Mouse (Mus musculus) neural tube, embryonic 13.5 days (tissue): Measurements from ENCODE around the gene Mapt. TPM values are rescaled to one million over a fixed set of nuclear protein-coding genes. Genes with fewer than 3 reads are reported as not detected.

Experiments used
- ATAC-seq: fragments of 200-750 bp; cut with Nextera tagmentation; 2 replicates; pipeline ENCODE4 v1.8.0; 2017; ENCODE audit warnings: low read depth, mild to moderate bottlenecking, moderate TSS enrichment, moderate library complexity
- H3K27ac ChIP-seq: fragments of 300-500 bp; sonication (generic); replicated peaks from 2 replicates; pipeline ENCODE4 v1.5.1; 2015; ENCODE audit warnings: moderate library complexity, mild to moderate bottlenecking, inconsistent platforms
- H3K27me3 ChIP-seq: fragments of 300-500 bp; sonication (generic); 2 replicates; pipeline ENCODE4 v1.6.1; 2015; ENCODE audit warnings: mild to moderate bottlenecking, inconsistent platforms
- H3K36me3 ChIP-seq: fragments of 300-500 bp; sonication (generic); 2 replicates; pipeline ENCODE4 v1.6.1; 2015; ENCODE audit warnings: mild to moderate bottlenecking, inconsistent platforms
- H3K4me1 ChIP-seq: fragments of 300-500 bp; sonication (generic); replicated peaks from 2 replicates; pipeline ENCODE4 v1.6.1; 2015; ENCODE audit warnings: inconsistent platforms
- H3K4me2 ChIP-seq: fragments of 300-500 bp; sonication (generic); 2 replicates; pipeline ENCODE4 v1.6.1; 2015; ENCODE audit warnings: inconsistent platforms, mild to moderate bottlenecking, moderate library complexity
- H3K4me3 ChIP-seq: fragments of 300-500 bp; sonication (generic); 2 replicates; pipeline ENCODE4 v1.5.1; 2015; ENCODE audit warnings: mild to moderate bottlenecking, inconsistent platforms
- H3K9ac ChIP-seq: fragments of 300-500 bp; sonication (generic); 2 replicates; pipeline ENCODE4 v1.6.1; 2015; ENCODE audit warnings: moderate library complexity, mild to moderate bottlenecking, inconsistent platforms
- H3K9me3 ChIP-seq: fragments of 300-500 bp; sonication (generic); 2 replicates; pipeline ENCODE4 v1.6.1; 2016; ENCODE audit warnings: inconsistent platforms
- WGBS: fragments of 180-500 bp; shearing (Covaris S2); methylation state at CpG from one replicate; pipeline ENCODE4 v1.1.7; 2015; 5-methylcytosine and 5-hydroxymethylcytosine counted together
- polyA plus RNA-seq: library from polyadenylated mRNA; unstranded; fragments of >200 nt; fragmentation: Nextera tagmentation; extraction: Ambion mirVana; gene quantifications from 2 replicates; pipeline ENCODE4 v1.2.1, GENCODE M21; 2015

Gene Mapt
- polyA plus RNA-seq, 1 experiment from 2014 or later = 665 TPM

DNA sequence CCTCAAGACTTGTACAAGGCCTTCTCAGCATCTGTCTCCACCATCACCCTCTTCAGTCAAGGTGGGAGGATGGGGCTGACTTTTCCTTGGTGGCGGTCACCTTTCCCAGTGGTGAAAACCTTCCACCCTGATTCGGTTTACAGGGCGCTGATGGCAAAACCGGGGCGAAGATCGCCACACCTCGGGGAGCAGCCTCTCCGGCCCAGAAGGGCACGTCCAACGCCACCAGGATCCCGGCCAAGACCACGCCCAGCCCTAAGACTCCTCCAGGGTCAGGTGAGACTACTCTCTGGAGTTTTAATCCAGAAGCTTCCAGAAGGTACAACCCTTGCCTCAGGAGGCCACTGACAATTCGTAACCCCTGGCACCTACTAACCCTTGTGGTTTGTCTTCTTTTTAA, 75.3 kb downstream of the Mapt start:
- no peak overlapping the region for H3K27ac ChIP-seq
- 92% methylated on average over 13 of the region's 13 CpGs for WGBS
- H3K4me1 ChIP-seq = no peaks in the 10 kb centered on the region
- H3K9me3 ChIP-seq = no peaks in the 10 kb centered on the region
- no peak overlapping the region for H3K9ac ChIP-seq
- no peak overlapping the region for H3K4me2 ChIP-seq
- ATAC-seq = no peak
- H3K27me3 ChIP-seq = 0 out of 2 replicates have a peak, but pooled peaks cover 7% of the 10 kb centered on the region
- peaks cover 63% of the 10 kb centered on the region for H3K36me3 ChIP-seq
- no peak overlapping the region for H3K4me3 ChIP-seq

DNA sequence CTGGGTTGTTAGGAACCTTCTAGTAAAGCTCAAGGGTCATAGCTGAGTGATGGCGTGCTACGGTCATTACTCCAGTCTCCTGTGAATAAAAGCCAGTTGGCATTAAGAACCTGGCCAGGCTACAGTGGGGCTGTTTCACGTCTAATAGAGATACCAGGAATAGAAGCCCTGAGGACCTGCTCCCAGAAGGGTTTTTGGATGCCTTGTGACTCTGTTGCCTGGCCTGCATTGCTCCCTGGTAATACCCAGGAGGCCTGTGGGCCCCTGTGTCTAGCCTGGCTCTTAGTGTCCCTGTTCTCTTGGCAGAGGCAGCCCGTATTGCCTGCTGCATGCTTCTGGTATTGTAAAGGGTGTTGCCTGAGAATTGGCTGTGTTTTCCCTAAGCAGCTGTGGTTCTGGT, 75.9 kb downstream of the Mapt start:
- H3K4me1 ChIP-seq = no peaks in the 10 kb centered on the region
- no peak overlapping the region for H3K27ac ChIP-seq
- 0 out of 2 replicates have a peak, but pooled peaks cover 7% of the 10 kb centered on the region for H3K27me3 ChIP-seq
- peaks cover 69% of the 10 kb centered on the region for H3K36me3 ChIP-seq
- 74% methylated on average over 4 of the region's 4 CpGs for WGBS
- ATAC-seq = no peak
- no peak overlapping the region for H3K4me2 ChIP-seq
- H3K4me3 ChIP-seq = no peak overlapping the region
- H3K9ac ChIP-seq = no peak overlapping the region
- H3K9me3 ChIP-seq = no peaks in the 10 kb centered on the region

DNA sequence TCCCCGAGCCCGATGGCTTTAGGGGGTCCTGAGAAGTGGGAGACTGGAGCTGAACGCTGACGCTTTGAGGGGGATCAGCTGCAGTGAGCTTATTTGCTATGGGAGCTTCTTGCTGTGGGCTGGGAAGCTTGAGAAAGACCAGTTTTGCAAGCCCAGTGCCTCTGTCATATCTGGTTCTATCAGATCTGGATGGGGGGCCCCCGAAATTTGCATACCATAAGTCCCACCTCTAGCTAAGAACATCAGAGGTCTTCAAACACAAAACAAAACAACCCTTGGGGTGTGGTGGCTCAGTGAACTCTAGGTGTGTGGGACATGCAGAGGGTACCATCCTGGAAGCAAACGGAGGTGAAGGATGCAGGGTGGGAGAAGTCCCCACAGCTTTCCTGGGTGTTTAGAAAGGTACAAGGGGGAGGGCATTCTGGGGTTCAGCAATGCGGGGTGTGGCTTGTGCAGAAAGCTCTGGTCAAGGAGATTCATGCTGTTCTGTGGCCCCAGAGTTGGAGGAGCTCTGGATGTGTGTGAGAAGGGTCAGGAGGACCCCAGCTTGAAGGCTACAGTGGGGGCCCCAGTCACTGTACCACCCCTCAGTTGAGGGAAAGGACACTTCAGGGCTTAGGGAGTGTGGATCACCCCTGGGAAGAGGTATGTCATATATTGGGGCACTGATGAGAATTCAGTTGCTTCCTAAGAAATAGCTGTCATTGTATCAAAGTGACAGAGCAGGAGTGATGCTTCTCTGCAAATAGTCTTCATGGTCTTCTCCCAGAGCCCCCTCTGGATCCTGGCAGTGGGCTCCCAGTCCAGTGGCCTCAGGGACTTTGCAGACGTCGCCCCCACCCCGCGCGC, 78.4 kb downstream of the Mapt start:
- H3K9ac ChIP-seq = no peak overlapping the region
- no peak overlapping the region for H3K4me3 ChIP-seq
- H3K9me3 ChIP-seq = no peaks in the 10 kb centered on the region
- no peaks in the 10 kb centered on the region for H3K4me1 ChIP-seq
- no peak overlapping the region for H3K27ac ChIP-seq
- H3K27me3 ChIP-seq = 0 out of 2 replicates have a peak, but pooled peaks cover 7% of the 10 kb centered on the region
- H3K4me2 ChIP-seq = no peak overlapping the region
- no peak for ATAC-seq
- WGBS = 41% methylated on average over 12 of the region's 12 CpGs
- H3K36me3 ChIP-seq = peaks cover 76% of the 10 kb centered on the region

DNA sequence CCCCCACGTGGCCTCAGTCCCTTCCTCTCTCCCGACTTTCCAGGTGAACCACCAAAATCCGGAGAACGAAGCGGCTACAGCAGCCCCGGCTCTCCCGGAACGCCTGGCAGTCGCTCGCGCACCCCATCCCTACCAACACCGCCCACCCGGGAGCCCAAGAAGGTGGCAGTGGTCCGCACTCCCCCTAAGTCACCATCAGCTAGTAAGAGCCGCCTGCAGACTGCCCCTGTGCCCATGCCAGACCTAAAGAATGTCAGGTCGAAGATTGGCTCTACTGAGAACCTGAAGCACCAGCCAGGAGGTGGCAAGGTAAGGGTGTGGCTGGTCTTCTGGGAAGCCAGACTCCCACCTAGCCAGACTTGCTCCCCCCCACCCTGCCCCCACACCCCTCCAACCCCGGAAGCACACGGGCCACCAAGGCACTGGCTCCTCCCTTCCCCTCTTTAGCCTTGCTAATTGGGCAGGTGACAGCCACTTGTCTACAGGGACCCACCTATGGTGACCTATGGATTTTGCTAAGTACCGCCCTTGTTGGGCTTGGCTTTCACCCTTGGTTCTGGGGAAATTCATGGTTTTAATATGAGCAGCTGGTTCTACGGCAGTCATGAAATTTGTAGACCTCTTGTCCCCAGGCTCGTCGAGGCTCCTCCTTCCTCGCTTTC, 79.2 kb downstream of the Mapt start:
- Histone ChIP-seq H3K9me3 (no peaks in the 10 kb centered on the region), H3K27me3 (0 out of 2 replicates have a peak, but pooled peaks cover 7% of the 10 kb centered on the region), H3K27ac (no peak overlapping the region), H3K9ac (no peak overlapping the region), H3K4me3 (no peak overlapping the region), H3K36me3 (peaks cover 69% of the 10 kb centered on the region), H3K4me2 (no peak overlapping the region), H3K4me1 (no peaks in the 10 kb centered on the region)
- ATAC-seq = no peak
- 21% methylated on average over 23 of the region's 23 CpGs for WGBS

DNA sequence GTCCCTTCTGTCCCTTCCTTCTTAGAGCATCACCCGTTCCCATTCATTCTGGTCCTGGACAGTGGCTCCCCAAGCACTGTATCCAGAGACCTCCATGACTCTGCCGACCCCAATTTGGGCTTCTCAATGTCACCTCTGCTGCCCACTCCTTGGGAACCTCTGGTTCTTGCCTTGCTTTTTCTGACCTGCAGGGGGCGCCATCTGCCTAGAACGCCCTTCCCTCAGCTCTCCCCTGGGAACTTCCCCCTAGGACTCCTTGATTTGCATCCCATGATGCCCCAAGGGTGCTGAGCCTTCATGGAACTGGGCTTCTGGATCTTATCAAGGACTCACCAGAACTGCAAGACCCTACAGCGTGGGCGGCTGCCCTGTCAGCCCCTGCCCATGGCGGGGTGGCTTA, 80.5 kb downstream of the Mapt start:
- Histone ChIP-seq H3K4me3 (no peak overlapping the region), H3K27ac (no peak overlapping the region), H3K9ac (no peak overlapping the region), H3K4me2 (no peak overlapping the region), H3K27me3 (0 out of 2 replicates have a peak, but pooled peaks cover 7% of the 10 kb centered on the region), H3K9me3 (no peaks in the 10 kb centered on the region), H3K4me1 (no peaks in the 10 kb centered on the region), H3K36me3 (peaks cover 62% of the 10 kb centered on the region)
- ATAC-seq = no peak
- 73% methylated on average over 7 of the region's 7 CpGs for WGBS

- Histone ChIP-seq H3K4me3 (no peak overlapping the region), H3K4me1 (peaks cover 25% of the 10 kb centered on the region), H3K36me3 (peaks cover 54% of the 10 kb centered on the region), H3K9ac (no peak overlapping the region), H3K27me3 (no peaks in the 10 kb centered on the region), H3K4me2 (no peak overlapping the region), H3K9me3 (no peaks in the 10 kb centered on the region), H3K27ac (no peak overlapping the region)
- WGBS = 7% methylated on average over 6 of the region's 6 CpGs
- no peak for ATAC-seq
Measured at GRCm38 (mm10) chr11:104315703-104316102, 84.5 kb downstream of the Mapt start.

DNA sequence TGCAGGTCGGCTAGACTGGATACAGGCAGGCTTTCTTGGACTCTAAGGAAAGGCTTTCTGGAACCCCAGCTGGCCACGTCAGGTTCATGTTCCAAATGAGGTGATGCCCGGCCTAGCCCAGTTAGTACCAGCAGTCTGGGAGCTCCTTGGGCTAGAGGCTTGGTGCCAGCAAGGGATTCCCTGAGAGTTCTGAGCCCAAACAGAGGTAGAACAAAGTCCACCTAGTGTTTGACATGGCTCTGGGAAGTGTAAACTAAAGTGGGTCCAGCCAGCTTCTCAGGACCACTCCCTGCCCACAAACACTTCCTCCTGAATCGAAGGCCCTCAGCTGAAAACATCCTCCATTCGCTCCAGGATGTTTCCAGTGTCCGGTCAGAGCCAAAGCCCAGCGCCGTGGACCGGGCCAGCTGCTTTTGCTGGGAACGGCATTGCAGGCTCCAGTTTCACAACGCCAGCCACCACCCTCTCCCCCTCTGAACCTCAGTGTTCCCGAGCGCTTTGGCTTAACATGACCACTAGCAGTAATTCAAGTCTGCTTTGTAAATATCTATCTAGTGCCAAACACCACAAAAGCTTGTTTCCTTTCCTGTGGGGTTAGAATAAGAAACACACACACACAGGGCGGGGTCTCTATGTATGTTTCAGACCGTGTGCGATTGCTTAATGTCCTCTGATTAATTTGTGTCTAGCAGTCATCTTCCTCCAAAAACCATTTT, 85.7 kb downstream of the Mapt start:
- Histone ChIP-seq H3K27ac (no peak overlapping the region), H3K27me3 (no peaks in the 10 kb centered on the region), H3K4me3 (no peak overlapping the region), H3K36me3 (peaks cover 50% of the 10 kb centered on the region), H3K4me1 (peaks cover 25% of the 10 kb centered on the region), H3K4me2 (no peak overlapping the region), H3K9me3 (no peaks in the 10 kb centered on the region), H3K9ac (no peak overlapping the region)
- no peak for ATAC-seq
- 76% methylated on average over 16 of the region's 16 CpGs for WGBS

DNA sequence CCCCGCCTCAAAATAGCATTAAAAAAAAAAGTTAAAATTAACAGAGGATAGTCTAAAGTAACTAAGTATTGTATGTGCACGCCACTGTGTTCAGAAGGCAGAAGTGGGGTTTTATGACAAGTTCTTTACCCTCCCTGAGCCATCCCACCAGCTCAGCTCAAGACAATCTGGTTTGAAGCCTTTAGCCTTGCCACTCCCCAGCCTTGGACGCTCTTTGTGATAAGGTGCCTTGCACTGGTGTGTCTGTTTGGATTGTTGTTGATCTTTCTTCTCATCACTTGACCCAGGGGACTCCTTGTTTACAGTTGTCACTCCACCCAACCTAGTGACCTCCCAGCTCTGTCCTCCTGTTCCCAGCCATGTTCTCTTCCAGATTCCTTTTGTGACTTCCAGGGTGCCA, 86.4 kb downstream of the Mapt start:
- H3K27me3 ChIP-seq = no peaks in the 10 kb centered on the region
- H3K36me3 ChIP-seq = peaks cover 53% of the 10 kb centered on the region
- WGBS = 85% methylated on average over 3 of the region's 3 CpGs
- H3K4me1 ChIP-seq = peaks cover 25% of the 10 kb centered on the region
- no peak overlapping the region for H3K4me2 ChIP-seq
- H3K9me3 ChIP-seq = no peaks in the 10 kb centered on the region
- no peak overlapping the region for H3K9ac ChIP-seq
- H3K27ac ChIP-seq = no peak overlapping the region
- ATAC-seq = no peak
- H3K4me3 ChIP-seq = no peak overlapping the region

DNA sequence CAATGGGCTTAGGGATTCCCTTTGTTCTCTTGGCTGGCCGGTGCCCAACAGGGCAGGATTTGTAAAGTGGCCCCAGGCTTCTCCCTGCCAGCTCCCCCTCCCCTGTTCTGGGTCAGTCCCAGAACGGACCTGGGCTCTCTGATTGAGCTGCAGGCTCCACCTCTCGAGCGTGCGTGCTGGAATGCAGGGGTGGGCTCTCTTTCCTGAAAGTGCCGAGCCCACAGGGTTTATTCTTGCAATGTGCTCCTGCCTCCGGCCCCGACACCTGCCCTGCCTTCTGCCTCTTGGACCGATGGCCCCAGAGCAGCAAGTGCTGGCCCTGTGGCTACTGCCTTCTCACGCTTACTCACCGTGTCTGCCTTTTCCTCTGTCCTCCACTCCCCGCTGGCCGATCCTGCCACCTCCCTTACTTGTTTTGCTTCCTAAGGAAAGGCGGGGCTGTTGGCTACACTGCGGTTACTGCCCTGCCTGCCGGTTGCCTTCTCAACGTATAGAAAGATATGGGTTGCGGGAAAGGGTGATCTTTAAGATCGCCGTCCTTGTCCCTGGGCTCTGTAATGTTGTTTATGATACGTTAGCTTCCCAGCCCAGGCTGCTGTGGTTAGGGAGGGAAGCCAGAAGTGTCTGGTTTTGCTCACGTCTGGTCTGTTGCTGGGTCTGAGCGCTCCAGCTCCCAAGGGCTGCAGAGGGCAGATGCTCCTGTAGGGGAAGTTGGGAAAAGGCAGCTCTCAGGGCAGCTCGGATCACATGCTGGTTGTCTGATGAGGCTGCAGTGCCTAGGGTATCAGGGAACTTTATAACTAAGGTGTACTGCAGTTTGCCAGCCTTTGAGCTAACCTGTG, 88.0 kb downstream of the Mapt start:
- H3K9ac ChIP-seq = peak overlapping the region; percentile 65
- WGBS = 2% methylated on average over 24 of the region's 24 CpGs
- H3K36me3 ChIP-seq = peaks cover 47% of the 10 kb centered on the region

GRCm38 (mm10) chr11:104320511-104320910, 89.3 kb downstream of the Mapt start:
- Histone ChIP-seq H3K27me3 (no peaks in the 10 kb centered on the region), H3K27ac (no peak overlapping the region), H3K4me3 (no peak overlapping the region), H3K36me3 (peaks cover 50% of the 10 kb centered on the region), H3K4me1 (peaks cover 25% of the 10 kb centered on the region), H3K9ac (no peak overlapping the region), H3K4me2 (no peak overlapping the region), H3K9me3 (no peaks in the 10 kb centered on the region)
- ATAC-seq = no peak
- WGBS = 62% methylated on average over 5 of the region's 5 CpGs

More for the DNA sequence above, 88.0 kb downstream of the Mapt start:
- no peaks in the 10 kb centered on the region for H3K27me3 ChIP-seq
- H3K9me3 ChIP-seq = no peaks in the 10 kb centered on the region
- H3K4me1 ChIP-seq = peaks cover 25% of the 10 kb centered on the region
- peak; percentile 75 for ATAC-seq
- peak overlapping the region; percentile 35 for H3K4me3 ChIP-seq
- H3K27ac ChIP-seq = peak overlapping the region; percentile 73
- H3K4me2 ChIP-seq = peak overlapping the region; percentile 62

- Histone ChIP-seq H3K9me3 (no peaks in the 10 kb centered on the region), H3K4me1 (peaks cover 25% of the 10 kb centered on the region), H3K9ac (no peak overlapping the region), H3K4me2 (no peak overlapping the region), H3K27ac (no peak overlapping the region), H3K27me3 (no peaks in the 10 kb centered on the region), H3K36me3 (peaks cover 52% of the 10 kb centered on the region), H3K4me3 (no peak overlapping the region)
- ATAC-seq = no peak
- 36% methylated on average over 4 of the region's 4 CpGs for WGBS
Measured at GRCm38 (mm10) chr11:104322142-104322541, 91.0 kb downstream of the Mapt start.
